ENCODE assay signal across 34 mouse cellular contexts in the genomic region with DNA sequence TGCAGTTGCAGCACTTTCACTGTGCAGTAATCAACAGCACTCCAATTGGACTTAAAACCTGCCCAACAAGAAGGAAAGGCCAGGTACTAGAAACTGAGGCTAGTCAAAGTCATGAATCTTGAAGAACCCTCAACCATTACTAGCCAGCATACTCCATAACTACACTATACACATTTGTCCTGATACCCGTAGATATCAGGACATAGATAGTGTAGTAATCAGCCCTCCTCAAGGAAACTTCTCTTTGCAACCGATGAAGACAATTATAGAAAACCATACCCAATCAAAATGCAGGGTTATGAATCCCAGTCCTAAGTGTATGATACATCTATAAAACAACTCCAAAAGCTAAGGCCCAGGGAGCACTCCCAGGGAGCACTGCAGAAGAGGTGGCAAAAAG. TPM values are rescaled to one million over a fixed set of nuclear protein-coding genes. Genes with fewer than 3 reads are reported as not detected.
"Had no signal": no experiment of that assay in that cellular context is flagged by ENCODE, and none has a peak within 500 bp of the region (broad histone marks: within the 10 kb centered on the region; RNA-seq: fewer than 3 reads in every experiment).

No protein-coding gene starts in this region.

- H3K36me3 ChIP-seq: embryonic facial prominence, embryonic 10.5 days; embryonic facial prominence, embryonic 12.5 days; embryonic facial prominence, embryonic 13.5 days; embryonic facial prominence, embryonic 15.5 days; forebrain, embryonic 10.5 days; forebrain, embryonic 12.5 days; forebrain, embryonic 15.5 days had no signal

- H3K9me3 ChIP-seq: embryonic facial prominence, embryonic 10.5 days; embryonic facial prominence, embryonic 12.5 days; embryonic facial prominence, embryonic 13.5 days; embryonic facial prominence, embryonic 15.5 days; forebrain, embryonic 10.5 days; forebrain, embryonic 12.5 days; forebrain, embryonic 13.5 days; forebrain, embryonic 15.5 days had no signal

- H3K9ac ChIP-seq: embryonic facial prominence, embryonic 12.5 days; embryonic facial prominence, embryonic 13.5 days; embryonic facial prominence, embryonic 15.5 days; forebrain, embryonic 12.5 days; forebrain, embryonic 13.5 days; forebrain, embryonic 15.5 days; forebrain, postnatal 0 days had no signal

- H3K4me3 ChIP-seq: embryonic facial prominence, embryonic 10.5 days; embryonic facial prominence, embryonic 12.5 days; embryonic facial prominence, embryonic 13.5 days; embryonic facial prominence, embryonic 15.5 days; erythroblast, embryonic 14.5 days; forebrain, embryonic 10.5 days; forebrain, embryonic 12.5 days; forebrain, embryonic 13.5 days; forebrain, embryonic 15.5 days; gastrocnemius, adult 2 months; heart, adult 2 months had no signal

- H3K27ac ChIP-seq: embryonic facial prominence, embryonic 10.5 days; embryonic facial prominence, embryonic 12.5 days; embryonic facial prominence, embryonic 13.5 days; embryonic facial prominence, embryonic 15.5 days; forebrain, embryonic 10.5 days; forebrain, embryonic 12.5 days; forebrain, embryonic 13.5 days; forebrain, embryonic 15.5 days; gastrocnemius, adult 2 months; heart, adult 2 months had no signal

- H3K27me3 ChIP-seq: embryonic facial prominence, embryonic 12.5 days; embryonic facial prominence, embryonic 13.5 days; embryonic facial prominence, embryonic 15.5 days; forebrain, embryonic 12.5 days; forebrain, embryonic 13.5 days; forebrain, embryonic 15.5 days had no signal

- DNase-seq: cerebellum, adult 9-10 months; cerebellum, adult 9-11 months; cerebellum, postnatal 10 days; cerebellum, postnatal 14 days; cerebellum, postnatal 25 days; cerebellum, postnatal 36 days; embryo, embryonic 11 days; forebrain, postnatal 0 days; gastrocnemius, adult 2 months; gastrocnemius, postnatal 10 days; gastrocnemius, postnatal 14 days; gastrocnemius, postnatal 25 days; gastrocnemius, postnatal 36 days; heart, adult 18-20 months; heart, adult 2 months had no signal

- H3K4me1 ChIP-seq: embryonic facial prominence, embryonic 10.5 days; embryonic facial prominence, embryonic 12.5 days; embryonic facial prominence, embryonic 13.5 days; embryonic facial prominence, embryonic 15.5 days; forebrain, embryonic 10.5 days; forebrain, embryonic 12.5 days; forebrain, embryonic 13.5 days; forebrain, embryonic 15.5 days had no signal

RNA-seq across cellular contexts. Expression of a gene that starts 53.9 kb away (rescaled TPM):
- total RNA-seq: common myeloid progenitor, adult 5-6 weeks; forebrain, postnatal 0 days; gastrocnemius, adult 18-20 months; gastrocnemius, adult 2 months; gastrocnemius, adult 8-10 months; gastrocnemius, postnatal 10 days; gastrocnemius, postnatal 14 days; gastrocnemius, postnatal 25 days; gastrocnemius, postnatal 36 days; gastrocnemius, postnatal 4 days; granulocyte monocyte progenitor cell, adult 5-6 weeks; heart, adult 2 months; heart, adult 8-10 months had no signal
- polyA plus RNA-seq: embryonic facial prominence, embryonic 10.5 days; embryonic facial prominence, embryonic 11.5 days; embryonic facial prominence, embryonic 13.5 days; embryonic facial prominence, embryonic 14.5 days; erythroblast, embryonic 14.5 days; forebrain, embryonic 10.5 days; forebrain, embryonic 11.5 days; forebrain, postnatal 0 days; gonadal fat pad, adult 2 months had no signal
